Mouse (Mus musculus) embryonic facial prominence, embryonic 13.5 days (tissue): ENCODE data around the gene Slc22a4. TPM values are rescaled to one million over a fixed set of nuclear protein-coding genes. Genes with fewer than 3 reads are reported as not detected.

Source experiments
- ATAC-seq: fragments of 200-750 bp; cut with Nextera tagmentation; 2 replicates; pipeline ENCODE4 v1.8.0; 2017; ENCODE audit warnings: low read depth; ENCODE audit not compliant: insufficient number of reproducible peaks, insufficient read depth, low FRiP score, low TSS enrichment
- H3K27ac ChIP-seq: fragments of 300-500 bp; sonication (generic); 2 replicates; pipeline ENCODE4 v1.5.1; 2015; ENCODE audit warnings: moderate library complexity, mild to moderate bottlenecking, inconsistent platforms
- H3K27me3 ChIP-seq: fragments of 300-500 bp; sonication (generic); 2 replicates; pipeline ENCODE4 v1.6.1; 2015; ENCODE audit warnings: mild to moderate bottlenecking, inconsistent platforms
- H3K36me3 ChIP-seq: fragments of 300-500 bp; sonication (generic); 2 replicates; pipeline ENCODE4 v1.6.1; 2015; ENCODE audit warnings: mild to moderate bottlenecking, inconsistent platforms
- H3K4me1 ChIP-seq: fragments of 300-500 bp; sonication (generic); 2 replicates; pipeline ENCODE4 v1.6.1; 2015; ENCODE audit warnings: inconsistent platforms
- H3K4me2 ChIP-seq: fragments of 300-500 bp; sonication (generic); 2 replicates; pipeline ENCODE4 v1.6.1; 2015; ENCODE audit warnings: moderate library complexity, mild to moderate bottlenecking, inconsistent platforms
- H3K4me3 ChIP-seq: fragments of 300-500 bp; sonication (generic); 2 replicates; pipeline ENCODE4 v1.5.1; 2015; ENCODE audit warnings: mild to moderate bottlenecking, inconsistent platforms
- H3K9ac ChIP-seq: fragments of 300-500 bp; sonication (generic); 2 replicates; pipeline ENCODE4 v1.6.1; 2015; ENCODE audit warnings: mild to moderate bottlenecking, inconsistent platforms
- H3K9me3 ChIP-seq: fragments of 300-500 bp; sonication (generic); 2 replicates; pipeline ENCODE4 v1.6.1; 2016; ENCODE audit warnings: inconsistent platforms
- WGBS: fragments of 180-500 bp; shearing (Covaris S2); methylation state at CpG from one replicate; pipeline ENCODE4 v1.1.7; 2015; ENCODE audit warnings: mixed read lengths; 5-methylcytosine and 5-hydroxymethylcytosine counted together
- polyA plus RNA-seq: library from polyadenylated mRNA; unstranded; fragments of >200 nt; fragmentation: Nextera tagmentation; extraction: Ambion mirVana; gene quantifications from 2 replicates; pipeline ENCODE4 v1.2.1, GENCODE M21; 2015

Gene Slc22a4
- polyA plus RNA-seq, 1 experiment from 2014 or later, result 3.9 TPM

DNA sequence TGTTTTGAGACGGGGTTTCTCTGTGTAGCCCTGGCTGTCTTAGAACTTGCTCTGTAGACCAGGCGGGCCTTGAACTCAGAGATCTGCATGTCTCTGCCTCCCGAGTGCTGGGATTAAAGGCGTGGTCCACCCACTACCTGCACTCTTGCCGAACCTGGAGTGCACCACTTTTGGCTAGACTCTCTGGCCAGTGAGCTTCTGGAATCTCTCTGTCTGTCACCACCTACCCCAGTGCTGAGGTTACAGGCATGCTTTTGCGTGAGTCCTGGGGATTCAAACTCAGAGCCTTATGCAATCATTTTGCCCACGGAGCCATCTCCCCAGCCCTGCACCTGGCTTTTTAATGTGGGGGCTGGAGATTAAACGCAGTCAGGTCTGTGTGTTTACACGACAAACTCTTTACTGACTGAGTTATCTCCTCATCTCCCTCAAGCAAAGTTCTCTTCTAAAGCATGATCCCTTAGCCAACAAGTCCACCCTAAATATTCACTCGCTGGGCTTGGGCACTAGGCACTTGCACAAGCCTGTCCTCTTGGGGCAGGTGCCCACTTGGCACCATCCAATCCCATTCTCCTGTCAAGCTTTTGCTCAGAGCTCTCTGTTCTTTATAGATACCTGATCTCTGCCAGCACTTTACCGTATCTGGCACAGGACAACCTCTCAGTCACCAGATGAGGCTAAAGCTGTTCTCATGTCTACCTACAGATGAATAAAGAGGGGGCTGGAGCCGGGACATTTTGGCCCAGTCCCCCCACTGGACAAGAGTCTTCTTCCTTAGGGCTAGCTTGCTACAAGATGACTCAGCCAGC lies 37.4 kb upstream of the Slc22a4 start:
- Histone ChIP-seq H3K4me2 (no peak overlapping the region), H3K27me3 (no peaks in the 10 kb centered on the region), H3K4me3 (no peak overlapping the region), H3K9ac (no peak overlapping the region), H3K9me3 (no peaks in the 10 kb centered on the region), H3K4me1 (peaks cover 86% of the 10 kb centered on the region), H3K36me3 (peaks cover 34% of the 10 kb centered on the region), H3K27ac (0 out of 2 replicates have a peak overlapping the region, but pooled peaks have one; percentile 7)
- 86% methylated on average over 12 of the region's 12 CpGs for WGBS
- no peak for ATAC-seq

DNA sequence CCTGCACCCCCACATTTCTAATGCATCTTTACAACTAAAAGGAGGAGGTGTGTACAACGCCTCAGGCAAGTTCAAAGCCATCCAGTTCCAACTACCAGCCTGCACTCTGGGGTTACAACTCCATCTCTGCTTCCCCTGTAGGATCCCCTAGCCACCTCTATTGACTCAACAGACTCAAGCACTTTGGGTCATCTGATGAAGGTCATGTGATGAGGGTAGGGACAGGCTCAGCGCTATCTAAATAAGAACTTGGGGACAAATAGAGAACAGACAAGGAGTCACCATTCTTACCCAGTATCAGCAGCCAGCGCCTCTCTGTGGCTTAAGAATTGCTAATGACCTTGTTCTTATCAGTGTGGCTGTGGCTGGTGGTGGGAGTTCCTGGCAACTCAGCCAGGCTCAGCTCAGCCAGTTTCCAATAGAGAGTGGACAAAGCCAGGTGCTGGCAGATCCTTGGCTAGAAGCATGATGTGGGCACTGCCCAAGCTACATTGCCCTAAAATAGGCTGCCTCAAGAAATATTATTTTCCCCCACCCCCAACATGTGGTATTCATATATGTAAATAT lies 36.6 kb upstream of the Slc22a4 start:
- H3K4me3 ChIP-seq, result no peak overlapping the region
- H3K27ac ChIP-seq, result no peak overlapping the region
- peaks cover 92% of the 10 kb centered on the region for H3K4me1 ChIP-seq
- H3K9me3 ChIP-seq, result no peaks in the 10 kb centered on the region
- no peak overlapping the region for H3K4me2 ChIP-seq
- ATAC-seq, result no peak
- no peaks in the 10 kb centered on the region for H3K27me3 ChIP-seq
- no peak overlapping the region for H3K9ac ChIP-seq
- 79% methylated on average over 3 of the region's 3 CpGs for WGBS
- H3K36me3 ChIP-seq, result peaks cover 38% of the 10 kb centered on the region

DNA sequence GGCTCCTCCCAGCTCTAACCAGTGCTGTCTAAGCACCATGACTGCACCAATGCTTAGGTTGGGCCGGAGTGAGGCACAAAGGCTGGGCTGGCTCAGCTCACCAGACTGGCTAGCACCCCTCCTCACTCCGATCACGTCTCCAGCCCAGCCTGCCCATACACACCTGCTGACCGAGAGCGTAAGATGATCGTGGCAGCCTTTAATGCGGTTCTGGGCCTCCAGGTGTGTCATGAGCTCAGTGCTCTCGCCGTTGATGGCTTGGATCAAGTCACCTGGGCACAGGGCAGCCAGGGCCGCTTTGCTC lies 35.5 kb upstream of the Slc22a4 start:
- ATAC-seq, result no peak
- no peak overlapping the region for H3K9ac ChIP-seq
- 84% methylated on average over 10 of the region's 10 CpGs for WGBS
- H3K27me3 ChIP-seq, result no peaks in the 10 kb centered on the region
- peak overlapping the region; percentile 79; the same call in 1 of the 2 replicates for H3K27ac ChIP-seq
- no peaks in the 10 kb centered on the region for H3K9me3 ChIP-seq
- H3K4me1 ChIP-seq, result peaks cover 98% of the 10 kb centered on the region
- no peak overlapping the region for H3K4me3 ChIP-seq
- peaks cover 43% of the 10 kb centered on the region for H3K36me3 ChIP-seq
- no peak overlapping the region for H3K4me2 ChIP-seq

DNA sequence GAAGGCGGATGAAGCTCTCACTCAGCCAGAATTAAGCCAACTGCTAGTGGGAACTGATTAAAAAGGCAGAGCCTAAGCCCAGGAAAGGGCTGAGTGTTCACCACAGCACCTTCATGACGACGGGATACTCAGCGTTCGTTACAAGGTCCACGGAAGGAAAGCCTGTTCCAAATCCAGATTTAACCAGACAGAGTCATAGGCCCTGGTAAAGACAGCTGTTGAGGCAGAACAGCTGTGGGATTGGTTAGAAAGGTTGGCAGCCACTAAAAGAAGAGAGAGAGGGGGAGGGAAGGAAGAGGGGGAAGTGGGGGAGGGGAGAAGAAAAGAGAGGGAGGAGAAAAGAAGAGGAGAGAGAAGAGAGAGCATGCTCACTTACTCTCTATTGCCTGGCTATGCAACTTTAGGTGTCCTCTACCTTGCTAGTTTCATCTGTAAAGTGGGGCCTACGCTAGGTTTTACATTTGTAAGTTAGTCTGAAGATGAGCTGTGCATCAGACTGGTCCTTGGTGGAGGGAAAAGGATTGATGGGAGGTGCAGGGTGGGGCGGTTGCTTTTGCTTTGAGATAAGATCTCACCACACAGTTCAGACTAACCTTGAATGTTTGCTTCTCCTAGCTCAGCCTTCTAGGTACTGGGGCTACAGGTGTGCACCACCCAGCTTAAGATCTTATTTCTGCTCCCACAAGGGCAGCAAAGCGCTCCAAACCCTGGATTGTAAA lies 35.0 kb upstream of the Slc22a4 start:
- Histone ChIP-seq H3K27me3 (no peaks in the 10 kb centered on the region), H3K4me1 (peaks cover 99% of the 10 kb centered on the region), H3K27ac (peak overlapping the region; percentile 79), H3K9ac (no peak overlapping the region), H3K36me3 (peaks cover 43% of the 10 kb centered on the region), H3K4me2 (no peak overlapping the region), H3K4me3 (no peak overlapping the region), H3K9me3 (no peaks in the 10 kb centered on the region)
- WGBS, result 54% methylated on average over 9 of the region's 9 CpGs
- ATAC-seq, result no peak

DNA sequence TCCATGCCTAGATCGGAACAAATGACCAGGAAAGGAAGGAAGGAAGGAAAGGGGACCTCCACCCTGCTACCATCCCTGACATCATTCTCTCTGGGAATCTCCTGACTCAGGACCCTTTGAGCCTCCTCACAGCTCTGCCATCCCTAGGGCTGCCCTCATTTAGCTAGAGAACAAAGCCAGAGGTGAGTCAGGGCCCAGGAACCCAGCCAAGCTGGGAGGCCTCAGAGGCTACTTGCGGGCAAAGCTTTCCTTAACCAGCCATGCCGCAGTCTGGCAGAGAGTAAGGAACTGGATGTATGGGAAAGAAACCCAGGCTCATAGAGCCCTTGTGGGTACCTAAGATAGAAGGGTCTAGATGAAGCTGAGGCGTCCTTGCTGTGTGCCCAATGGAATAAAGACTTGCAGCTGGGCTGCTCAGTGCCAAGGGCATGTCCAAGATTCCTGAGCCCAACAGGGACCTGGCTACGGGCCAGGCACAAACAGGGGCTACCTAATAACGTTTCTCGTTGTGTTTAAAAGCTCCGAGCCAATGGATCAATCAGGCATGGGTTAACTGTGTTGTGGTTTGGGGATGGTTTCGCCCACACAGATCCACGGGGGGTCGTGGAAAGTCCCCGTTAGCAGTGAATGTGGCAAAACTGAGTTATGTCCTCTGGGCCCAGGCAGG lies 34.3 kb upstream of the Slc22a4 start:
- WGBS, result 50% methylated on average over 12 of the region's 12 CpGs
- peaks cover 43% of the 10 kb centered on the region for H3K36me3 ChIP-seq
- no peaks in the 10 kb centered on the region for H3K27me3 ChIP-seq
- ATAC-seq, result no peak
- no peaks in the 10 kb centered on the region for H3K9me3 ChIP-seq
- H3K27ac ChIP-seq, result peak overlapping the region; percentile 79
- no peak overlapping the region for H3K4me3 ChIP-seq
- peaks cover 99% of the 10 kb centered on the region for H3K4me1 ChIP-seq
- no peak overlapping the region for H3K4me2 ChIP-seq
- H3K9ac ChIP-seq, result no peak overlapping the region

DNA sequence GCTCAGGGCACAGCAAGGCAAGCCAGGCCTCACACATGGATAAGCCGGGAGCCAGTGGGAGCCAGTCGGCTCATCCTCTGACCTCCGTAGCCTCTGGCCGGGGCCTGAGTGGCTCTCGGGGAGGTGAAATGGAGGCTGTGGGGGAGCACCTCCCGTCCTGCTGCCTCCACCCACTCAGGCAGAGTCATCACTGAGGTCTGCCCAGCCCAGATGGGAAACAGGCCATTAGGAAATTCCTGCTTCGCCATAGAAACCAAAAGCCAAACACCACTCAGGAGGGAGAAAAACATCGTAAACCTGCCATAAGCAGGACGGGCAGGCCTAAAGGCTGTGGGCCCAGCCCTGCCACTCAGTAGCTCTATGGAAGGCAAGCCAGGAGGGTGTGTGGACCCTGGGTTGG lies 32.4 kb upstream of the Slc22a4 start:
- H3K4me2 ChIP-seq, result 0 out of 2 replicates have a peak overlapping the region, but pooled peaks have one; percentile 7
- H3K27ac ChIP-seq, result peak overlapping the region; percentile 90
- no peak overlapping the region for H3K4me3 ChIP-seq
- peak overlapping the region; percentile 37 for H3K9ac ChIP-seq
- H3K36me3 ChIP-seq, result peaks cover 49% of the 10 kb centered on the region
- no peaks in the 10 kb centered on the region for H3K9me3 ChIP-seq
- H3K27me3 ChIP-seq, result no peaks in the 10 kb centered on the region
- H3K4me1 ChIP-seq, result peaks cover 95% of the 10 kb centered on the region
- 32% methylated on average over 9 of the region's 9 CpGs for WGBS
- ATAC-seq, result no peak

DNA sequence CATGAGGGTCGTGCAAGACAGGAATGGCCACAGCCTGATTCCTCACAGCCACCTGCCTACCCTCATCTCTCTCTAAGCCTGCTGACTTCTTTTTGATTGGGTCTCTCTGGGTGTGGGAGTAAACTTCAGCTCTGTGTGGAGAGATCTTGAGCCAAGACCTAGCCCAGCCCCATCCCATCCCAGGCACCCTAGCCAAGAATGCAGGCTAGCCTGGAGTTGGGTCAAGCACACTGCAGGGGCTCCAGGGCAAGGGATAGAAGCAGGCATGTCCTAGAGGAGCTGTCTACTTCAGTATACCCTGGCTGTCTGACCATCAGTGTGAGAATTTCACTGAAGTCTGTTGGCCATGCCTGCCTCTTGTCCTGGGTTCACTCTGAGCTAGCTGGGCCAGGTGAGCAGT lies 31.6 kb upstream of the Slc22a4 start:
- Histone ChIP-seq H3K4me2 (no peak overlapping the region), H3K27me3 (no peaks in the 10 kb centered on the region), H3K9ac (peak overlapping the region; percentile 32; the same call in 1 of the 2 replicates), H3K36me3 (peaks cover 57% of the 10 kb centered on the region), H3K27ac (peak overlapping the region; percentile 90), H3K9me3 (no peaks in the 10 kb centered on the region), H3K4me1 (peaks cover 87% of the 10 kb centered on the region), H3K4me3 (no peak overlapping the region)
- no peak for ATAC-seq
- 41% methylated on average over 1 of the region's 1 CpGs for WGBS

DNA sequence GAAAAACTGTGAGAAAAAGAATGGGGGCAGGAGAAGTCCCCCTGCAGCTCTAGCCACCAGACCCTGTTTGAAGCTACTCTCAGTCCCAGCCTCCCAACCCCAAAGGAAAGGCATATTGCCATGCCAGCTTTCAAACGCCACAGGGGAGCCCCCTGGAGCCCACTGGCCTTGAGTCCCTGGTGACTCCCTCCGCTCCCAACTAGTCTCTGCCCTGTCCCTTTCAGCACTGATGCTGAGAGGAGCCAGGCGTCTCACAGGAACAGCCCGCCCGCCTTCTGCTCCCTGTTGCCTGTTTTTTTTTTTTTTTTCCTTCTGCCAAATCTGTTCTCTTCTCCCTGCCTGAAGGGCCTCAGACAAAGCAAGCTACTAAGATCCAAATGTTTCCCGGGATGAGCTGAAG lies 30.8 kb upstream of the Slc22a4 start:
- Histone ChIP-seq H3K27ac (peak overlapping the region; percentile 90), H3K4me3 (no peak overlapping the region), H3K4me2 (peak overlapping the region; percentile 20; the same call in 1 of the 2 replicates), H3K36me3 (peaks cover 59% of the 10 kb centered on the region), H3K27me3 (no peaks in the 10 kb centered on the region), H3K9ac (0 out of 2 replicates have a peak overlapping the region, but pooled peaks have one; percentile 32), H3K9me3 (no peaks in the 10 kb centered on the region), H3K4me1 (peaks cover 78% of the 10 kb centered on the region)
- 19% methylated on average over 6 of the region's 6 CpGs for WGBS
- ATAC-seq, result no peak

DNA sequence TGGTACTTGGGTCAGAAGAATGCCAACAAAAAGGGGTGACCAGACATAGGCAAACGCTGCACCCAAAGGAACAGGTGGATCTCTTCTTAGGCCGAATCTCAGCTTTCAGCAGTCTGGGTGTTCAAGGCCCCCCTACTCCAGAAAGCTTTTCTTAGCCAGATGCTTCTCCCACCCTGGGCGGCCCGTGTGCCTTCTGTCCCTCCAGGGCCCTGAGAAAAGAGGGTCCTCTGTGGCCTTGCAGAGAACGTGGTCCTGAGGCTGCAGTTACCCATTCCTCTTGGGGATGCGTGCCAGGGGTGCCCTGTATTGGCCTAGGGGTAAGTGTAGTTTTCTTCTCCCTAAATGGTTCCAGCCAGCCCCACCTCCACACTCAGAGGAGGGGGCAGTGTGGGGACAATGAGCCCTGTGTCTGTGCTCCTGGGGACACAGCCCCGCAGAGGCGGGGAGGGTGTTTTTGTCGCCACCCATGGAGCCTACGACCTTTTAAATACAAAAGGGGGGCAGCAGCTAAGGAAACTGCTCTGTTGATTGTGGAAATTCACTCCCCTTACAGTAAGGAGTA lies 30.2 kb upstream of the Slc22a4 start:
- peak overlapping the region; percentile 20 for H3K4me2 ChIP-seq
- peak overlapping the region; percentile 90 for H3K27ac ChIP-seq
- H3K4me1 ChIP-seq, result peaks cover 73% of the 10 kb centered on the region
- 0 out of 2 replicates have a peak overlapping the region, but pooled peaks have one; percentile 17 for H3K9ac ChIP-seq
- no peaks in the 10 kb centered on the region for H3K9me3 ChIP-seq
- H3K4me3 ChIP-seq, result no peak overlapping the region
- peaks cover 59% of the 10 kb centered on the region for H3K36me3 ChIP-seq
- no peak for ATAC-seq
- 17% methylated on average over 10 of the region's 10 CpGs for WGBS
- no peaks in the 10 kb centered on the region for H3K27me3 ChIP-seq

DNA sequence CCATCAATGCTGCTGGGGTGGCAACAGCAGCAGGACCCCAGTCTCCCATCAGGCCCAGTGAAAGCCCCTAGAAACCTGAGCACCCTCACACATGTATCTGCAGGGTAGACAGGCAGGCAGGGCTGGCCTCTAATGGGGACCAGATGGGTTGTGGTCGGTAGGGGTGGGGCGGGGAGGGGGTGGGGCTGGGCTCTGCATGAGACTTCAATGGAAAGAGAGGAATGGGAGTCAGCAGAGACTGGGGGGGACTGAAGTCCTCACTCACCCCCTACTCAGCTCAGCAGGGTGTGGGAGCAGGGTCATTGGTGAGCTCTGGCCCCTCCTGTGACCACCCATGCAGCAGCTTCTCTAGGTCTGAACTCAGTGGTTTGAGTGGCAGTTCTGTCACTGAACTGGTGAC lies 29.5 kb upstream of the Slc22a4 start:
- peaks cover 66% of the 10 kb centered on the region for H3K4me1 ChIP-seq
- peaks cover 64% of the 10 kb centered on the region for H3K36me3 ChIP-seq
- peak; percentile 75 for ATAC-seq
- no peak overlapping the region for H3K9ac ChIP-seq
- H3K27ac ChIP-seq, result peak overlapping the region; percentile 90
- H3K9me3 ChIP-seq, result no peaks in the 10 kb centered on the region
- H3K4me3 ChIP-seq, result no peak overlapping the region
- 14% methylated on average over 2 of the region's 2 CpGs for WGBS
- peak overlapping the region; percentile 20 for H3K4me2 ChIP-seq
- no peaks in the 10 kb centered on the region for H3K27me3 ChIP-seq

DNA sequence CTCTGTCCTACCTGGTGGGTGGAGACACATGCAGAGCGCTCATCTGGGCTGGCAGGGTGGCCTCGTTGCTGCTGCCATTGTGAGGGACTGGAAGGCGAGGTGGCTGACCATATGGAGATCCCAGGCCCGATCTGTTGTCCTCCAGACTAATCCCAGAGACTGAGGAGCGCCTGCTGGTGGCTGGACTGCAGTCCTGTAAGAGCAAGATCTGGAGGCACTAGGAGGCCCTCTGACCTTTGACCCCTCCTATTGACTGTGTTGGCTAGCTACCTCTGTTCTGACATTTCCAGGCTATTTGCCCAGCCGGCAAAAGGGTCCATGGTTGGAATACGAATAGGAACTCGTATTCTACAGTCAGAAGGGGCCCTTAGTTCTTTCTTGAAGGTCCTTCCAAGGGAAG lies 28.2 kb upstream of the Slc22a4 start:
- H3K4me3 ChIP-seq, result no peak overlapping the region
- H3K9ac ChIP-seq, result no peak overlapping the region
- no peak for ATAC-seq
- no peak overlapping the region for H3K4me2 ChIP-seq
- H3K27ac ChIP-seq, result 0 out of 2 replicates have a peak overlapping the region, but pooled peaks have one; percentile 90
- H3K9me3 ChIP-seq, result no peaks in the 10 kb centered on the region
- no peaks in the 10 kb centered on the region for H3K27me3 ChIP-seq
- H3K4me1 ChIP-seq, result peaks cover 53% of the 10 kb centered on the region
- WGBS, result 39% methylated on average over 8 of the region's 8 CpGs
- peaks cover 62% of the 10 kb centered on the region for H3K36me3 ChIP-seq
